Mouse (Mus musculus) heart, postnatal 0 days (tissue): ENCODE measurements around the gene Hexim1.

Source experiments
- CTCF ChIP-seq: IDR thresholded peaks from 2 replicates; pipeline ENCODE4 v1.5.1; 2016; ENCODE audit warnings: antibody characterized with exemption, control low read depth, low read depth
- EP300 ChIP-seq: IDR thresholded peaks from 2 replicates; pipeline ENCODE4 v1.6.1; 2016; ENCODE audit warnings: antibody characterized with exemption, low read depth

- TF ChIP-seq CTCF: no peak
- no peak for TF ChIP-seq EP300
Observed at GRCm38 (mm10) chr11:103095107-103095670, 20.8 kb upstream of the Hexim1 start.
